Mouse (Mus musculus): ENCODE results near the gene Patl2. TPM values are rescaled to one million over a fixed set of nuclear protein-coding genes. Genes with fewer than 3 reads are reported as not detected.

Gene Patl2
- polyA plus RNA-seq, 1 experiment from 2014 or later = 0.10 TPM

GRCm38 (mm10) chr2:122081728-122082456 lies 104.1 kb downstream of the Patl2 start:
- Histone ChIP-seq H3K27me3 (replicated peaks; ENCODE audit: low read depth, poor library complexity, severe bottlenecking) (no peaks in the 10 kb centered on the region), H3K27ac (replicated peaks) (no peak overlapping the region), H3K4me3 (no peak overlapping the region), H3K9me3 (no peaks in the 10 kb centered on the region), H3K4me1 (no peaks in the 10 kb centered on the region), H3K36me3 (replicated peaks) (peaks cover 84% of the 10 kb centered on the region)
- no peak for DNase-seq (ENCODE audit: low spot score)
- 81% methylated on average over 7 of the region's 7 CpGs for WGBS

Other genes starting within 250 kb of the Patl2 start
- 58.4 and 63.5 TPM in 2 replicates for gene Ctdspl2, start 230.2 kb downstream of the Patl2 start, polyA plus RNA-seq (2016; fragmentation: Nextera tagmentation; extraction: Ambion mirVana)
- gene Mageb3, start 230.1 kb downstream of the Patl2 start, polyA plus RNA-seq (2016; fragmentation: Nextera tagmentation; extraction: Ambion mirVana) = 0.29 and 0.40 TPM in 2 replicates
- gene Eif3j1, start 157.6 kb downstream of the Patl2 start, polyA plus RNA-seq (2016; fragmentation: Nextera tagmentation; extraction: Ambion mirVana) = 13.0 and 13.5 TPM in 2 replicates
- gene Spg11, start 67.8 kb downstream of the Patl2 start, polyA plus RNA-seq (2016; fragmentation: Nextera tagmentation; extraction: Ambion mirVana) = 10.9 TPM in 2 replicates
- gene B2m, start 38.5 kb downstream of the Patl2 start, polyA plus RNA-seq (2016; fragmentation: Nextera tagmentation; extraction: Ambion mirVana) = 104 and 107 TPM in 2 replicates
- gene Trim69, start 25.5 kb downstream of the Patl2 start, polyA plus RNA-seq (2016; fragmentation: Nextera tagmentation; extraction: Ambion mirVana) = 0.11 TPM in 1 of 2 replicates, not detected in the other
- not detected in 2 replicates for gene Terb2, start 83 bp upstream of the Patl2 start, polyA plus RNA-seq (2016; fragmentation: Nextera tagmentation; extraction: Ambion mirVana)
- 23.5 and 23.8 TPM in 2 replicates for gene Sord, start 48.6 kb upstream of the Patl2 start, polyA plus RNA-seq (2016; fragmentation: Nextera tagmentation; extraction: Ambion mirVana)
- gene Duox2, start 112.3 kb upstream of the Patl2 start, polyA plus RNA-seq (2016; fragmentation: Nextera tagmentation; extraction: Ambion mirVana) = not detected in 2 replicates
- gene Duoxa2, start 112.7 kb upstream of the Patl2 start, polyA plus RNA-seq (2016; fragmentation: Nextera tagmentation; extraction: Ambion mirVana) = 0.09 TPM in 1 of 2 replicates, not detected in the other
- 0.27 TPM in 1 of 2 replicates, not detected in the other for gene Duoxa1, start 127.5 kb upstream of the Patl2 start, polyA plus RNA-seq (2016; fragmentation: Nextera tagmentation; extraction: Ambion mirVana)
- gene Duox1, start 129.5 kb upstream of the Patl2 start, polyA plus RNA-seq (2016; fragmentation: Nextera tagmentation; extraction: Ambion mirVana) = 0.07 TPM in 1 of 2 replicates, not detected in the other
- gene Shf, start 183.0 kb upstream of the Patl2 start, polyA plus RNA-seq (2016; fragmentation: Nextera tagmentation; extraction: Ambion mirVana) = 4.7 and 7.6 TPM in 2 replicates
- gene Slc28a2, start 240.3 kb upstream of the Patl2 start, polyA plus RNA-seq (2016; fragmentation: Nextera tagmentation; extraction: Ambion mirVana) = 0.10 and 0.19 TPM in 2 replicates